Mouse (Mus musculus): Measurements from ENCODE around the gene Hcfc2. TPM values are rescaled to one million over a fixed set of nuclear protein-coding genes. Genes with fewer than 3 reads are reported as not detected.

Hcfc2 gene
- total RNA-seq, 2 experiments from 2014 or later, result 23.0 to 25.5 TPM

DNA sequence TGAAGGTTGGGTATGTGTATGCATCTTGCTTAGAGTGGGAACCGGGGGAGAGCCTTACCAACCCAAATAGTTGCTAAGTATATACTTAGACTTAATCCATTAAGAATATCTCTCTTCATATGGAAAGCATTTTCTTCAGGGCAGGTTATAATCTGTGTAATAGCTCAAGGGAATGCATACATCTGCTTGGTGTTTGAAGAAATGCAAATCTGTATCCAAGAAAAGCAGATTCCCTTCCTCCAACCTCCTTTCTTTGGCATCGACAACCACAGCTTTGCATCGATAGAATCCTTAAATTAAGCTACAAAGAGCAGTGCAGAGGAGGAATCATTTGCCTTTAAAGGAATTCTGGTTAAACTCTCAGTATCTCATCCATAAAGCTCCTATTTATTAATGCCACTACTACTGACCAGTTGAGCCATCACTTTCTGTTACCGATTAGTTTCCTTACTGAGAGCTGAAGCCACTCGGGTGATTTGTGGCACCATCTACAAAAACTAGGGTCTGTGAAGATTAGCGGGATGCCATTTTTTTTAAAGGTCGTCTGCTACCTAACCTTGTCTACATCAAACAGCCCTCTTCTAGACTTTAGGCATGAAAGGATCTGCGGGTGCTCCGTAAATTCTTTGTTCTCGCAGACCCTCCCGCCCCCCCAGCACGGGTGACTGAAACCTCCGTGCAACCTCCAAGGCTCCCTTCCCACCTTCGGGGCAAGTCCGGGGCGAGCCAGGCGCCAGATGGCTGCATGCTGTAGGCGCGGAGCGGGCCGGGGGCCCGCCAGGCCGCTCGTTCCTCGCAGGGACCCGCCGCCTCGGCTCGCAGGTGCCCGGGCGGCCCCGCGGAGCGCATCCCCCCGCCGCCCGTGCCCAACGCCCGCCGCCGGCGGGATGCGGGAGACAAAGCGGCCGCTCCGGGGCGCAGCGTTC is 67.1 kb downstream of the Hcfc2 start:
- peak overlapping the region; percentile 92 for H3K27ac ChIP-seq
- DNase-seq, result peak; percentile 63
- H3K4me3 ChIP-seq, result peak overlapping the region; percentile 88
- intact Hi-C loops (cut with DNase I), result loop anchor here (1.0 to 5.0 kb wide), 2 partner anchors 64 to 94 kb away; no protein-coding TSS in a partner anchor
- no peak for TF ChIP-seq CTCF (IDR thresholded peaks at IDR 0.05)

DNA sequence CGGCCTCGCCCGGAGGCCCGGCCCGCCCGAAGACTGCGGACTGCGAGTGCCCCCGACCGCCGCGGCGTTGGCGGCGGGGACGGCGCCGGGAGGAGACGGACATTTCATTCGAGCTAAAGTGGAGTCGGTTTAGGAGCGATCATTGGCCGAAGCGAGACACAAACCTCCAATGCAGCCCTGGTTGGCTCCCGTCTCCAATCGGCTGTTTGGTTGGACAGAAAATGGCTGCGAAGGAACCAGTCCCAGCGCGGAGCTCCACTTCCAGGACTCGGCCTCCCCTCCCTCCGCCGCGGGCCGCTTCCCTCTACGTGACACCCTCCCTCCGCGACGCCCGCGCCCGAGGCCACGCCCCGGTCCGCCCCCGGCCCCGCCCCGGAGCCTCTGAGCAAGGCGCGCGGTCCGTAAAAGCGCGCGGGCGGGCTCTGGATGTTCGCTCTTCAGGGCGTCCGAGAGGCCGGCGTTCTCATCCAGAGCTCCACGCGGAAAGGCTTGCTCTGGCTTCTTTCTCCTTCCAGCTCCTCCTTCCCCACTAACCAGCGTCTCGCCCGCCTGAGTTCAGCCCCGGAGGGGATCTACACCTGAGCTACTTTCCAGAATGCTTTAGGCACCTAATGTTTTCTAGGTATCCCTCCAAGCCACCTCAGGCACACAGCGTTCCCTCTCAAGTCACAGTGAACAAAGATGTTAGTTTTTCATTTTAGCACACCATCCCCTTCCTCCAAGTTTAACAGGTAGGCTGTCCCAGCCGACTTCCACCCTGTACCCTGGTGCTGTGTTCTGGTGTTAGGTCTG is 68.1 kb downstream of the Hcfc2 start, which contains the start of gene Nfyb:
Nfyb (minus strand) TSS at position 305 of the 792 bp plus-strand sequence.
- DNase-seq, result peak; percentile 98
- peak within 1 kb of the TSS; percentile 92 for H3K27ac ChIP-seq
- intact Hi-C loops (cut with DNase I), result loop anchor here (1.0 to 5.0 kb wide), 2 partner anchors 65 to 93 kb away; no protein-coding TSS in a partner anchor
- H3K4me3 ChIP-seq, result peak within 1 kb of the TSS; percentile 88
- no peak for TF ChIP-seq CTCF (IDR thresholded peaks at IDR 0.05)

DNA sequence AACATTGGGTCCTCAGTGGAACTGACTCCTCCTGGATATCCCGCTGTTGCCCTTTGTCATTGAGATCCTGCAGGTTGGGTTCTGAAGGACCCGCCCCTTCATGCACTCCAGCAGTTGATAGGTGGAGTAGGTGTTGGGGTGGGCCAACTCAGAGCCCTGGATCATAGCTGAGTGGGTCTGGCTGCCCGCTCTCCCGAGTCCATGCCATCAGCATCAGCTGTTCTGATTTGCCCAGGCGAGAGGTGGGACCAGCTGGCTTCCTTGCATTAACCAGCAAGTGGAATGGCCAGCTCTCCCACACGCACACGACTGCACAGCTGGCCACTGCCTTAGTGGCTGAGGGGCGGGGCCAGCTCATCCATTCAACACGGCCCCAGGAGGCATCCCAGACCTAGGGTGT is 72.9 kb downstream of the Hcfc2 start:
- H3K27ac ChIP-seq, result no peak overlapping the region
- no peak for DNase-seq
- intact Hi-C loops (cut with DNase I), result no loop called here
- TF ChIP-seq CTCF (IDR thresholded peaks at IDR 0.05), result no peak
- H3K4me3 ChIP-seq, result no peak overlapping the region

DNA sequence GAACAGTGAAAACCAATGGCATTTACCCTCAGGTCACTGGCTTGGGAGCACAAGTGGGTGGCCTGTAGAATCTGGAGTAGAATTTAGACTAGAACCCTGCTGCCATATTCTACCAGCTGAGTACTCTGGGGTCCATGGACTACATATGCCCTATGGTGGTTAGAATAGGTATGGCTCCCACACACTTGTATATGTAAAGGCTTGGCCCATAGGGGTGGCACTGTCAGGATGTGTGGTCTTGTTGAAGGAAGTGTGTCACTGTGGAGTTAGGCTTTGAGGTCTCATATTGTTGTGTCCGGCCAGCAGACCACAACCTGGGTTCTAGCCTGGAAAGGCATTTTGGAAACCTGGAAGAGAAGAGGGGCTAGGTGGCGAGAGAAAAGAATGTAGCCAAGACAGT is 74.8 kb downstream of the Hcfc2 start:
- no peak for TF ChIP-seq CTCF (IDR thresholded peaks at IDR 0.05)
- DNase-seq, result no peak
- intact Hi-C loops (cut with DNase I), result no loop called here
- Histone ChIP-seq H3K27ac (no peak overlapping the region), H3K4me3 (no peak overlapping the region)

DNA sequence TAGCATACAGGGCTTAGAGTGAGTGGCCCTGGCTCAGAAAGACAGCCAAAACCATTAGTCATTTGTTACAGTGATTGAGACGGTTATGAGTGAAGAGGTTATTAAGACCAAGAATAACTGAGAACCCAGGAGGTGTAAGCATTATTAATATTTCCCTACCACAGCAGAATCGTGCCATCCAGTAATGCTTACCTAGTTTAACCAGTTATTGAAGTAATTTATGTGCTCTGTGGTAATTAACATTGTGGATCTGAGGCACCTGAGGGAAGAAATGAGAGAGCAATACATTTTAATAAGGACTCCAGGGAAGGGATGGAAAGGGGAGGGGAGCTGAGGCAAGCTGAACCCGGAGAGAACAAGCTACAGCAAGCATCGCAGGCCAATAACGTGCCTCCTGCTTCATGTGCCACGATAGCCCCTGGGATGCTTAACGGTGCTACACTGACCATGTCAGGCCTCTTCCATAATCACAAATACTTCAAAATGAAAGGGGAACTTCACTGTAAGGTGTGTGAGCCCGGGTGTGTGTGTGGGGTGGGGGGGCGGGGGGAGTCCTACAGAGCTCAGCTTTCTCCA is 75.7 kb downstream of the Hcfc2 start:
- Histone ChIP-seq H3K27ac (no peak overlapping the region), H3K4me3 (no peak overlapping the region)
- intact Hi-C loops (cut with DNase I), result no loop called here
- TF ChIP-seq CTCF (IDR thresholded peaks at IDR 0.05), result no peak
- no peak for DNase-seq

DNA sequence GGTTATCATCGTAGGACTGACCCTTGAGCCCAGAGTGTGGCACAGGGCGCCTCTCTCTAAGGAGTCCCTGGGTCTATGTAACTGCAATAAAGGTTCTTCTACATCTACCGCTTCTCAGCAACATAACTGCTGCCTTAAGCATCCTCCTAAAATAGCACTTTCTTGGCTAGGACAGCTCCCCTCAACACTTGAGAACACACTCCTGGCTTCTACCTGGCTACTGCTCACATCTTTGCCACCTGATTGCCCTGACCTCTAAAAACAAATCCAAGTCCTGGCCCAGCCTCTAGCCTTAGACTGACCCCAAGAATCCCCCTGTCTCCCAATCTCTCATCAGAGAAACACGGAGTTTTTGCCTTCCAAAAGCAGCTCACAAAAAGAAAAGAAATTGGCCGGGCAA is 78.9 kb downstream of the Hcfc2 start:
- TF ChIP-seq CTCF (IDR thresholded peaks at IDR 0.05), result no peak
- peak; percentile 53 for DNase-seq
- Histone ChIP-seq H3K27ac (peak overlapping the region; percentile 86), H3K4me3 (no peak overlapping the region)
- intact Hi-C loops (cut with DNase I), result no loop called here

DNA sequence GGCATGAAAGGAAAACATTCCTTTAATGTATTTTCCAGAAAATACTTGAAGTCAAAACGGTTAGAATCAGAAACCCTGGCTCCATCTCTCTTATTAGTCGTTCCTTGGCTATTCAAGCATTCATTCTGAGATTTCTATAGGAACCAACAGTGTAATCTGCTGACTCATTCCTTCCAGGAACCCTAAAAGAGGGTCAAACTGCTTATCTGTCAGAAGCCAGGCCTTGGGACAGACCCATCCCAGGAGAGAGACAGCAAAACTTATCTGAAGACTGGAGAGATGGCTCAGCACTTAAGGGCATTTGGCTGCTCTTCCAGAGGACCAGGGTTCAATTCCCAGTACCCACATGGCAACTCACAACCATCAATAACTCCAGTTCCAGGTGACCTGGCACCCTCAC is 81.1 kb downstream of the Hcfc2 start:
- H3K4me3 ChIP-seq, result no peak overlapping the region
- peak overlapping the region; percentile 96 for H3K27ac ChIP-seq
- intact Hi-C loops (cut with DNase I), result no loop called here
- no peak for TF ChIP-seq CTCF (IDR thresholded peaks at IDR 0.05)
- no peak for DNase-seq

DNA sequence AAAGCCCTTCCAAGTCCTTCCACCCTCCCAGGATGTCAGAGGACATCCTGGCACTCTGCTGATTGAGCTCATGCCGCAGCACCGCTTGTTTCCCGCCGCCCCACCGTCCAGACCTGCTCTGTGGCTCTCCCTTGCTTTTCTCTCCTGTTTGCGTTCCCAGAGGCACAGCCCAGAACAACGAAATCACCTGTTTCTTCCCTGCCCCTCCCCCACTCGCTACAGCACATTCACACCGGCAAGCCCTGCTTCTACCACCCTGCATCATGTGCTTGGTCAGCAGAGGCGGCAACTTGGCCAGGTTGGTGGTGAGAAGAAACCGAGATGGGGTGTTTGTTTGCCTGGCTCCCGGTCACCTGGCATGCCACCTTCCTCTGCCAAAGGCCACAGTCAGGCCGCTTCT is 81.9 kb downstream of the Hcfc2 start:
- H3K27ac ChIP-seq, result peak overlapping the region; percentile 96
- H3K4me3 ChIP-seq, result peak overlapping the region; percentile 55
- intact Hi-C loops (cut with DNase I), result no loop called here
- peak; percentile 90 for DNase-seq
- TF ChIP-seq CTCF (IDR thresholded peaks at IDR 0.05), result no peak

DNA sequence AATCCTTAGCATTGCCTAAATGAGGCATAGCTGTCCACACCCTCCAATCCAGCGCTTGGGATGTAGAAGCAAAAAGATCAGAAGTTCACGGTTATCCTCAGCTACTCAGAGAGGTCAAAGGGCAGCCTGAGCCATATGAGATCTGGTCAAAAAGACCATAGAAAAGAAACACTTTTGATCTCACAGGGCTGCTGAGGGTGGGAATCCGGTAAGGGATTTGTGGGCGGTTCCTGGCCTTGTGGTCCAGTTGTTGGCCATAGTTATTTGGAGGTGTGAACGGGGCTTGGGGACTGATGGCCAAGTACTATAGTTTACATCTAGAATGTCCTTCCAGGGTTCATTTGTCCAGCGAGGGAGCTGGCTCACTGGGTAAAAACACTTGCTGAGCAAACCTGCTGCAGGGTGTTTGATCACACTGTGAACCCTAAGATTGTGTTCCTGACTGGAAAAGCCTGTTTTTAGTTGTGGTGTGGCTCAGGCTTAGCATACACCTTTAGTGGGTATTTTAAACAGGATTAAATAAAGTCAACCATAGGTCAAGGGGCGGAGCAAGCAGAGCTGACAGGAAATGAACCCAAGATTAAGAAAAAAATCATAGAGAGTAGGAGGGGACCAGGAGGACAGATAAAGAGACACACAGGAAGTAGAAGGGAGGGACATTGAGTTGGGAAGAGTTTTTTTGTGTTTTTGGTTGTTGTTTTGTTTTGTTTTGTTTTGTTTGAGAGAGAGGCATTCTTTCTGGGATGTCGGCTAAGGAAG is 83.0 kb downstream of the Hcfc2 start:
- TF ChIP-seq CTCF (IDR thresholded peaks at IDR 0.05), result no peak
- DNase-seq, result peak; percentile 23
- Histone ChIP-seq H3K4me3 (no peak overlapping the region), H3K27ac (peak overlapping the region; percentile 96)
- intact Hi-C loops (cut with DNase I), result no loop called here

DNA sequence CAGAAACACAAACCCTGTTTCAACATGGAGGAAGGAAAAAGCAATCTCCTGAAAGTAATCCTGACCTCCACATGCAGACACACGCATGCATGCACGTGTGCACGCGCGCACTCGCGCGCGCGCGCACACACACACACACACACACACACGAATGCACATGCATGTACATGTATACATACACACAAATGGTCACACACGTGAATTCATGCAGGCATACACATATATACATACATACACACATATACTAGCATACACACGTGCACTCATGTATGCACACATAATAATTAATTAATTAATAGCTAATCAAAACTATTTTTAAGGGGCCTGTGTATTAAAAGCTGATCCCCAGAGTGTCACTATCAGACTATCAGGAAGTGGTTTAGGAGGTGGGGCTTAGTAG is 83.9 kb downstream of the Hcfc2 start:
- TF ChIP-seq CTCF (IDR thresholded peaks at IDR 0.05), result no peak
- DNase-seq, result no peak
- intact Hi-C loops (cut with DNase I), result no loop called here
- no peak overlapping the region for H3K4me3 ChIP-seq
- no peak overlapping the region; the same call in 1 of the 2 replicates for H3K27ac ChIP-seq

DNA sequence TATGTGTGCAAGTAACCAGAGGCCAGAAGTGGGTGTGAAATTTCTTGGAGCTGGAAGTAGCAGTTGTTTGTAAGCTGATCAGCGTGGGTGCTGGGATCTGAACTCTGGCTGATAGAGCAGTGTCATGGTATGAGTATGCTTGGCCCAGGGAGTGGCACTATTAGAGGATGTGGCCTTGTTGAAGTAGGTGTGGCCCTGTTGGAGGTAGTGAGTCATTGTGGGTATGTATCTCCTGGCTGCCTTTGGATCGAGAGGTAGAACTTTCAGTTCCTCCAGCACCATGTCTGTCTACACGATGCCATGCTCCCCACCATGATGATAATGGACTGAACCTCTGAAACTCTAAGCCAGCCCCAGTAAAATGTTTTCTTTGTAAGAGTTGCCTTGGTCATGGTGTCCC is 84.4 kb downstream of the Hcfc2 start:
- Histone ChIP-seq H3K27ac (no peak overlapping the region; the same call in 1 of the 2 replicates), H3K4me3 (no peak overlapping the region)
- peak; percentile 20 for DNase-seq
- intact Hi-C loops (cut with DNase I), result no loop called here
- no peak for TF ChIP-seq CTCF (IDR thresholded peaks at IDR 0.05)

DNA sequence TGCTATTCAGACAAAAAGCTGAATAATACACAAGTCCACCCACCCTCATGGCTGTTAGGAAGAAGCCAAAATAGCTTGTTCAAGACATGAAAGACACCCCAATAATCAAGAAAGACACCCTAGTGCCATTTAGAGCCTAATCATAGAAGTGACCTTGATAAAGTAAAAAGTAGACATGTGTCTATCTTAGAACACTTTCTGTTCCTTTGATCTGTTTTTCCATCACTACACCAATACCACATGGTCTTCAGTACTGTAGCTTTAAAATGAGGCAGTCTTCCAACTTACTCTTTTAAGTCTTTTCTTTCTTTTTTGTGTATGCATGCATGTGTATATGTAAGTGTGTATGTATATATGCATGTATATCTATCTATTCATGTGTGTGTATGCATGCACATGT is 84.9 kb downstream of the Hcfc2 start:
- Histone ChIP-seq H3K27ac (no peak overlapping the region; the same call in 1 of the 2 replicates), H3K4me3 (no peak overlapping the region)
- DNase-seq, result no peak
- TF ChIP-seq CTCF (IDR thresholded peaks at IDR 0.05), result no peak
- intact Hi-C loops (cut with DNase I), result no loop called here
